8 mouse cellular contexts compared by ENCODE assay signal in the genomic region with DNA sequence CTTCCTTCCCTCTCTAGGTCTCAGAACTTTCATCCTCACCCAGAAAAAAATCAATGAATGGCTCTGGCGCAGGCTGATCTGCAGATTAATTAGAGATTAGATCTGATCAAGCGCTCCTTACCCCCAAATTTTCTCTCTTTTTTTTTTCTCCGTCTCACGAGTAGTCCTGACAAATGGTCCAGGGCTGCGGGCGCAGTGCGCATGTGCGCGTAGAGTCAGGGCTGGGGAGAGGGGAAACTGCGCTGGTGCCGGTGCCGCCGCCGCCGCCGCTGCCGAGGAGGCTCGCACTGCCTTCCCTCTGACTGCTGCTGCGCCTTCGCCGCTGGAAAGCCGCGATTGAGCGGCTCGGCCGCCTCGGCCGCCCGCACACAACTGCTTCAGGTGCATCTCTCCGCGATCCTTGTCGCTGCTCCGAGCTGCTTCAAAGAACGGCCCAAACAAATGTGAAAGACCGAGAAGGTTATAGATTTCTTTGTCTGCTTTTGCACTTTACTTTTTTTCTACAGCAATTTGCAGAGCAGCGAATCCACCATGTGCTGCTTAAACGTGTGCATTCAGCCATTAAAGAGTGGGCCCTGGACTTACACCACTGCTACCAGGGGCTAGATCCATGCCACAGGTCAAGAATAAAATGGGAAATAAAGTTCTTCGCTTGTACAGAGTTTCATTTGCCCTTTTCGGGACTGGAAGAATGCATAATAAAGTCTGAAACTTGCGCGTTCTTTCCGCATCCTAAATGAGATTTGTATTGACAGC. TPM values are rescaled to one million over a fixed set of nuclear protein-coding genes. Genes with fewer than 3 reads are reported as not detected.
DNase-seq lines count a peak whose midpoint lies in the region; ATAC-seq and TF ChIP-seq lines count a peak whose summit lies in the region.

L3mbtl3 (minus strand) TSS at position 182 of the 756 bp plus-strand sequence.

- H3K4me3 ChIP-seq in left cerebral cortex, adult 2 months, result peak within 1 kb of the TSS; percentile 55

- peak; percentile 73 for ATAC-seq in megakaryocyte, adult 5-6 weeks (ENCODE audit: poor library complexity, severe bottlenecking)

- no peak for TF ChIP-seq CTCF in left cerebral cortex, adult 2 months (IDR thresholded peaks at IDR 0.05)

- H3K27ac ChIP-seq in left cerebral cortex, adult 2 months, result peak within 1 kb of the TSS; percentile 68

- peak; percentile 62 for DNase-seq in WW6 (ENCODE audit: low read depth, low spot score)
- peak; percentile 69 to 74 for DNase-seq in cerebellum, postnatal 36 days
- peak; percentile 66 to 80 for DNase-seq in gastrocnemius, adult 8-10 months (ENCODE audit: low spot score in 2 of 2)
- peak; percentile 76 for DNase-seq in hindlimb bud, embryonic 11.5 days (ENCODE audit: extremely low spot score, low read depth, low spot score)
- DNase-seq in left cerebral cortex, adult 2 months (ENCODE audit: extremely low spot score in 1 of 2, low spot score in 2 of 2), result peak; percentile 86
- peak; percentile 89 to 90 for DNase-seq in right cerebral cortex, adult 2 months (ENCODE audit: low spot score in 2 of 2)
- peak; percentile 39 for DNase-seq in urinary bladder, postnatal 10 days (ENCODE audit: low spot score)

- intact Hi-C loops in left cerebral cortex, adult 2 months (cut with DNase I), result loop anchor here (1.0 kb wide), 1 partner anchor 439 kb away; no protein-coding TSS in a partner anchor

RNA-seq across cellular contexts. Expression of gene L3mbtl3, which starts in this region (rescaled TPM):
- total RNA-seq in gastrocnemius, adult 8-10 months (2022), result 1 to 10 TPM; 5.2 to 6.7 (median 6.0) TPM
- total RNA-seq in left cerebral cortex, adult 2 months (2021), result 10 to 100 TPM; 24.5 to 29.9 TPM
- total RNA-seq in megakaryocyte, adult 5-6 weeks (2015), result 10.6 and 15.7 TPM in 2 replicates
- 17.2 and 17.3 TPM in 2 replicates for total RNA-seq in megakaryocyte, adult 5-6 weeks (2017)

Comparison
In these comparisons a context has a peak if more than half of its experiments do, and no peak if none do; other contexts are left out.
1. Peak in every context shown above with its lines: DNase-seq, ATAC-seq, H3K4me3 ChIP-seq and H3K27ac ChIP-seq.
2. DNase-seq: peak in every context shown above with its lines; median percentile 90 in right cerebral cortex, adult 2 months; 86 in left cerebral cortex, adult 2 months; 76 in hindlimb bud, embryonic 11.5 days; 73 in gastrocnemius, adult 8-10 months; 72 in cerebellum, postnatal 36 days; 62 in WW6; 39 in urinary bladder, postnatal 10 days.